Mouse (Mus musculus) urinary bladder, adult 18-20 months (tissue): Measurements from ENCODE around the gene Pkd1.

ENCODE experiments used
- DNase-seq, 2 experiments: peaks; one replicate each; pipeline ENCODE4 v3.0.0; 2022; ENCODE audit warnings: low spot score in 2 of 2, mixed read lengths in 2 of 2

The Pkd1 gene

GRCm38 (mm10) chr17:24644875-24645721 is 95.5 kb downstream of the Pkd1 start:
- DNase-seq, result no peak

GRCm38 (mm10) chr17:24645916-24646315 is 96.3 kb downstream of the Pkd1 start:
- no peak for DNase-seq
